Mouse (Mus musculus) olfactory bulb, adult 2 months (tissue): ENCODE results near the gene Fam19a2.

ENCODE experiments used
- CTCF ChIP-seq: fragments of 200-500 bp; IDR thresholded peaks from 2 replicates; pipeline ENCODE4 v1.5.1; 2012; ENCODE audit warnings: low read depth, mild to moderate bottlenecking, low read length, moderate library complexity; ENCODE audit not compliant: insufficient read depth
- POLR2A ChIP-seq: fragments of 200-500 bp; IDR thresholded peaks from 2 replicates; pipeline ENCODE4 v1.6.1; 2012; ENCODE audit warnings: mild to moderate bottlenecking, low read depth, low read length, moderate library complexity; ENCODE audit not compliant: insufficient read depth

- TF ChIP-seq POLR2A (no peak), CTCF (no peak)
These were observed 419.0 kb downstream of the Fam19a2 start for GRCm38 (mm10) chr10:123682718-123683255.
